Mouse (Mus musculus) right cerebral cortex, postnatal 25 days (tissue): ENCODE data around the gene Ankrd24.
"Not testable (repeated sequence)": the region's sequence is repeated elsewhere in the genome, so short reads cannot be mapped to it uniquely, and the experiment has no call there.

Experiments
- DNase-seq: peaks from one replicate; pipeline ENCODE4 v3.0.0; 2022

Gene Ankrd24

GRCm38 (mm10) chr10:81645391-81645790 lies 17.1 kb downstream of the Ankrd24 start:
- no peak for DNase-seq

DNA sequence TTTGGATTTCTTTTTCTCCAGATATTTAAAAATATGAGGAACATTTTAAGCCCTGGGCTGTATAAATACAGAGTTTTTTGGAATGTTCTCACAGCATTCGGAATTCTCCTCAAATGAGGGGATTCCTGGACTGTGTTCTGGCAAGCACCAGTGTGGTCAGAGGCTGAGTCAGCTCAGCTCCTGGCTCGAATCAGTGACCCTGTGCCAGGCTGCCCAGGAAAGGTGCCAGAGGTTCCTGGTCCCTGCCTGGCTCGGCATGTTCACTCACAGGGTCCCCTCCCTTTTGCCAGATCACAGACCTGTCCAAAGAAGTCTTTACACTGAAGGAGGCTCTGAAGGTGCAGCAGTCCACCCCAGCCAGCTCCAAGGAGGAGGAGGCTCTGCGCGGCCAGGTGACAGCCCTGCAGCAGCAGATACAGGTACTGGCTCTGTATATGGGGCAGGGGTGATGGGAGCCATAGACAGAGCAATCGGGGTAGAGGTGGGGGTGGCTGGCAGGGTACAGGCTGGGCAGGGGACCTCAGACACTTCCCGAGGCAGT lies 17.7 kb downstream of the Ankrd24 start:
- no peak for DNase-seq

DNA sequence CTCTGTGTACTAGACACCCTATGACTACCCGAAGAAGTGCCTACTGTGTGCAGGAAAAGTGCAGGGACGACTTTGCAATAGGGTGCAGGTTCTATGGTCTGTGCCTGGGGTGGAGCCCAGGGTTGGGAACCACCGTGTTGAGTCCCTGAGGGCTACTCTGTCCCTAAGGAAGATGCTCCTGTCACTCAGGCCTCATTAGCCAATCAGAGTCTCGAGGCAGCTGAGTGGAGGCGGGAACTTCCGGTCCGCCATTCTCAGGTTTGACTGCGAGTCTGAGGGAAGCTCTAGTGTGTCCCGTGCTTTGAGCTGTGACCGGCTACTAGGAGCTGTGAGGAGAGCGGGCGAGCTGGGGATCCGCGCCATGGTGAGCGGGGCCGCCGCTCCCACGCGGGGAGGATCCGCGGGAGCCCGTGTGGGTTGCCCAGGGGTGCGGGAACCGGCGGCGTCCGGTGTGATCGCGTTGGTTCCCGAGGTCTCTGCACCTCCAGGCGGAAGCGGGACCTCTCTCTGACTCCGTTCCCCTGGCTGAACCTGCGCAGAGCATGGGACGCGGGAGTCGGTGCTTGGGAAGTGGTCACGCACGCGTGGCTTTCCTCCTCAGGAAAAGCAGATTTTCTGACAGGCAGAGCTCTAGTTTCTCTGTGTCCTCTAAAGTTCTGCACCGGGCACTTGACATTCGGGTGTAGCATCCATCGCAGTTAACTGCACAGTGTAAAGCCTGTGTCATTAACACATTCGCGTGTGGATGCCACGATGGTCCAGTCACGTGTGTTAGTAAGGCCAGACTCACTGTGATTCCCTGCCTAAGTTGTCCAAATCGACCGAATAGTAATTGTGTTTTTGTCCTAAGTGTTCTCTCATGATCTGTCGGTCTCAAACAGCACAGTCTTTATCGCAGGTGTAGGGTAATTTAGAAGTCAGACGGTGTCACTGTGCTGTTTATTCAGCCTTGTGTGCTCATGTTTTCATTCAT lies 20.7 kb downstream of the Ankrd24 start, which contains the start of gene Gm10778:
Gm10778 (plus strand) TSS at position 257 of the 973 bp plus-strand sequence.
- DNase-seq: peak; percentile 83

DNA sequence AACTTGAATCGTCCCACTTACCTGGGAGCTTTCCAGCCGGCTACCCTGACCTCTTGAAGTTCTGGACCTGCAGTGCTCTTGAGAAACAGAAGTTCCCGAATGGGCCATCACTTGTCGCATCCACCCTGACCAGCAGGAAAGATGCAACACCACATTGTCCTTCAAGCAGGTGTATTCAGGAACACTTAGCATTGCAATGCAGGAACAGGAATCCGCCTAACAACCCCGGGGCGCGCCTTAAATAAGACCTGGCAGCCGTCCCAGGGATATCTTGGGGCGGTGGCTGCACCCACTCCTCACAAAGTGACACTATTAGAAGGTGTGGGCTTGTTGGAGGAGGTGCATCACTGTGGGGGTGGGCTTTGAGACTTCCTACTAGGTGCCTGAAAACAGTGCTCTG lies 26.8 kb downstream of the Ankrd24 start:
- DNase-seq: no peak

DNA sequence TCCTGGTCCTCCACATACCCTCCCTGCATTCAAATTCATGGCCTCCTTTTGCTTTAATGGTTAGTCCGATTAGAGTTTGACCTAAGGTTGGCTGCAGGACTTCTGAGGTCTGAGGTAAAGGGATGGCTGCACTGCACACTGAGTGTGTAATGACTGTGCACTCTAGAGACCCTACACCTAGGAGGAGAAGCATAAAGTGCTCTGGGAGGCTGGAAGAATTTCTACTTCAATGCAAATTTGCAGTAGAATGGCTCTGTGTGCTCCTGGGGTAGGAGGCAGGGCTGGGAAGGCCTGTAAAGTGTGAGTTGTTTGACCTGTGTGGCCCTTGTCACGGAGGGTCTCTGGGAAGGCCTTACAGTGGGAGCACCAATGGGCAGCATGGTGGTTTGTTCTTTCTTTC lies 27.8 kb downstream of the Ankrd24 start:
- no peak for DNase-seq

- DNase-seq: not testable (repeated sequence)
Measured at GRCm38 (mm10) chr10:81687114-81687513, 58.8 kb downstream of the Ankrd24 start.
